Mouse (Mus musculus) erythroblast, embryonic 14.5 days (primary cell): ENCODE measurements around the gene Bpifb2.

ENCODE experiments used
- GATA1 ChIP-seq: IDR thresholded peaks from 2 replicates; pipeline ENCODE4 v1.6.1; 2012; ENCODE audit warnings: low read length, inconsistent platforms, mixed read lengths
- TAL1 ChIP-seq: IDR thresholded peaks from 3 replicates; pipeline ENCODE4 v1.6.1; 2012; ENCODE audit warnings: low read length, inconsistent platforms, mixed read lengths

DNA sequence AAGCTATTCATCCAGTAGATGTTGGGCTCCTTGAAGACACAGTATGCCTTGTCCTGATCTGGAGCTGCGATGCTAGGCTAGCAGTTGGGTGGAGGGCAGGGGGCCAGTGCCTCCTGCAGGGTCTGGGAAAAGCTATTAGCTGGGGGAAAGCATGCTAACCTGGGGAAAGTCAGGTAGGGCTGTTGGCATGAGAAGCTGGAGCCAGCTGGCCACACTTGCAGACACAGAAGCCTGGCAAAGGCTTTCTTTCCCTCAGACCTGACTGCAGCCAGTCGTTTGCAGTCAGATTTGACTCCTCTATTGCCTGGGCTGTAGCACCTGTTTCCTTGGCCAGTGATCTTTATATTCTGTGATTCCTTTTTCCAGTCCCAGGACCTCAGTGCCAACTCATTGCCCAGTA is 15.3 kb upstream of the Bpifb2 start:
- no peak for TF ChIP-seq GATA1
- TF ChIP-seq TAL1, result no peak
